Mouse (Mus musculus): ENCODE data around the gene Plekhh3. TPM values are rescaled to one million over a fixed set of nuclear protein-coding genes. Genes with fewer than 3 reads are reported as not detected.
A peak's percentile ranks its signal among the peaks of the same experiment; 100 is the strongest.

Plekhh3 gene
- total RNA-seq, 2 experiments from 2014 or later: 20.7 to 35.3 TPM

- intact Hi-C loops (cut with DNase I): no loop called here
- DNase-seq: no peak
- TF ChIP-seq CTCF (IDR thresholded peaks at IDR 0.05): no peak
- Histone ChIP-seq H3K4me3 (no peak overlapping the region), H3K27ac (no peak overlapping the region)
Observed at GRCm38 (mm10) chr11:101151063-101151462, 20.1 kb downstream of the Plekhh3 start.

- Histone ChIP-seq H3K27ac (peak overlapping the region; percentile 71), H3K4me3 (no peak overlapping the region)
- intact Hi-C loops (cut with DNase I): no loop called here
- TF ChIP-seq CTCF (IDR thresholded peaks at IDR 0.05): no peak
- peak; percentile 56 for DNase-seq
Observed at GRCm38 (mm10) chr11:101149178-101150105, 21.7 kb downstream of the Plekhh3 start.

- H3K4me3 ChIP-seq: no peak overlapping the region
- TF ChIP-seq CTCF (IDR thresholded peaks at IDR 0.05): no peak
- H3K27ac ChIP-seq: peak overlapping the region; percentile 71
- intact Hi-C loops (cut with DNase I): no loop called here
- no peak for DNase-seq
Observed at GRCm38 (mm10) chr11:101148751-101149150, 22.4 kb downstream of the Plekhh3 start.

- intact Hi-C loops (cut with DNase I): no loop called here
- TF ChIP-seq CTCF (IDR thresholded peaks at IDR 0.05): no peak
- no peak overlapping the region for H3K4me3 ChIP-seq
Observed at GRCm38 (mm10) chr11:101146377-101146776, 24.8 kb downstream of the Plekhh3 start.

GRCm38 (mm10) chr11:101143338-101144225 lies 27.6 kb downstream of the Plekhh3 start:
- peak; percentile 23 for DNase-seq
- intact Hi-C loops (cut with DNase I): no loop called here
- peak overlapping the region; percentile 56 for H3K4me3 ChIP-seq
- TF ChIP-seq CTCF (IDR thresholded peaks at IDR 0.05): no peak
- peak overlapping the region; percentile 43; the same call in 1 of the 2 replicates for H3K27ac ChIP-seq

More at GRCm38 (mm10) chr11:101146377-101146776, 24.8 kb downstream of the Plekhh3 start:
- no peak for DNase-seq
- H3K27ac ChIP-seq: no peak overlapping the region

- DNase-seq: no peak
- TF ChIP-seq CTCF (IDR thresholded peaks at IDR 0.05): no peak
- Histone ChIP-seq H3K27ac (no peak overlapping the region), H3K4me3 (no peak overlapping the region)
- intact Hi-C loops (cut with DNase I): no loop called here
Observed at GRCm38 (mm10) chr11:101142215-101142967, 28.8 kb downstream of the Plekhh3 start.

- intact Hi-C loops (cut with DNase I): no loop called here
- TF ChIP-seq CTCF (IDR thresholded peaks at IDR 0.05): no peak
- DNase-seq: no peak
- Histone ChIP-seq H3K4me3 (no peak overlapping the region), H3K27ac (no peak overlapping the region)
Observed at GRCm38 (mm10) chr11:101141088-101141487, 30.1 kb downstream of the Plekhh3 start.

- Histone ChIP-seq H3K27ac (peak overlapping the region; percentile 58; the same call in 1 of the 2 replicates), H3K4me3 (peak overlapping the region; percentile 65)
- intact Hi-C loops (cut with DNase I): no loop called here
- TF ChIP-seq CTCF (IDR thresholded peaks at IDR 0.05): no peak
- DNase-seq: peak; percentile 41
Observed at GRCm38 (mm10) chr11:101140164-101140819, 30.9 kb downstream of the Plekhh3 start.

- no peak for TF ChIP-seq CTCF (IDR thresholded peaks at IDR 0.05)
- intact Hi-C loops (cut with DNase I): no loop called here
- DNase-seq: no peak
- H3K4me3 ChIP-seq: peak overlapping the region; percentile 47
- no peak overlapping the region for H3K27ac ChIP-seq
Observed at GRCm38 (mm10) chr11:101138536-101139181, 32.5 kb downstream of the Plekhh3 start.

GRCm38 (mm10) chr11:101137000-101137399 lies 34.2 kb downstream of the Plekhh3 start:
- no peak for DNase-seq
- intact Hi-C loops (cut with DNase I): no loop called here
- Histone ChIP-seq H3K27ac (no peak overlapping the region), H3K4me3 (no peak overlapping the region)
- no peak for TF ChIP-seq CTCF (IDR thresholded peaks at IDR 0.05)

GRCm38 (mm10) chr11:101134217-101134865 lies 36.8 kb downstream of the Plekhh3 start:
- TF ChIP-seq CTCF (IDR thresholded peaks at IDR 0.05): no peak
- Histone ChIP-seq H3K27ac (peak overlapping the region; percentile 57), H3K4me3 (no peak overlapping the region)
- intact Hi-C loops (cut with DNase I): no loop called here
- DNase-seq: peak; percentile 30

Data from gastrocnemius, adult 2 months (tissue).